Mouse (Mus musculus) stomach, postnatal 0 days (tissue): Measurements from ENCODE around the gene Pcsk1.

Experiments used
- CTCF ChIP-seq: IDR thresholded peaks from 2 replicates; pipeline ENCODE4 v1.5.1; 2016; ENCODE audit warnings: antibody characterized with exemption, low read depth, mild to moderate bottlenecking, moderate library complexity
- EP300 ChIP-seq: optimal IDR thresholded peaks from 2 replicates; pipeline ENCODE3; 2016; ENCODE audit warnings: antibody characterized with exemption

GRCm38 (mm10) chr13:75160661-75161060, 71.0 kb downstream of the Pcsk1 start:
- TF ChIP-seq CTCF (no peak), EP300 (no peak)
